8 mouse cellular contexts compared by ENCODE assay signal in the genomic region with DNA sequence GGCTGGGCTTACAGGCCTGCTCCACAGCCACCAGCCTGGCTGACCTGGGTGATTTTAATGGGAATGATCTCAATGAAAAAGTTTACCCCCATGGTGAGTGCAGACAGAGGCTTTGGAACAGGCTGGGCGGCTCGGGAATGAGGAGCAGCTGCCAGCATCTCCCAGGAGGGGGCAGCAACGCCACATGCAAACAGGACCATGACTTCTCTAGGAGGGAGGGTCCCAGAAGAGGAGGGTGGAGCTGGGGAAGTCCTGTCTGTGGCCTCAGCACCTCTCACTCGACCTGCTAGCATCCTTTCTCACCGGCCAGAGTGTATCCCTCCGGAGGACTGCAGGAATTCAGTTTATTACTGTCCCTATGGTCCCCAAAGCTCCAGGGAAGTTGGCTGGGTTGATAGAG.
A peak's percentile ranks its signal among the peaks of the same experiment; 100 is the strongest.
DNase-seq lines count a peak whose midpoint lies in the region; ATAC-seq lines count a peak whose summit lies in the region.

No protein-coding gene starts in this region.

- ATAC-seq in intestine, embryonic 16.5 days, result peak; percentile 81

- 2% methylated on average over 6 of the region's 6 CpGs for WGBS in intestine, embryonic 16.5 days

- no peak overlapping the region for H3K4me3 ChIP-seq in intestine, embryonic 16.5 days (ENCODE audit: low read length)

- DNase-seq in adipocyte (ENCODE audit: low spot score), result peak; percentile 87
- peak; percentile 88 for DNase-seq in embryo, embryonic 10 days (ENCODE audit: low spot score)
- DNase-seq in gastrocnemius, postnatal 36 days, result peak; percentile 78 to 83
- peak; percentile 84 to 87 for DNase-seq in left cerebral cortex, postnatal 25 days (ENCODE audit: low spot score in 2 of 2)
- peak; percentile 87 for DNase-seq in mesoderm, embryonic 11.5 days (ENCODE audit: low read depth, low spot score)
- peak; percentile 80 for DNase-seq in right cerebral cortex, postnatal 25 days
- peak; percentile 84 for DNase-seq in urinary bladder, postnatal 25 days (ENCODE audit: low spot score)

- no peak overlapping the region for H3K27ac ChIP-seq in intestine, embryonic 16.5 days (ENCODE audit: low read length)

- no peaks in the 10 kb centered on the region for H3K27me3 ChIP-seq in intestine, embryonic 16.5 days (replicated peaks; ENCODE audit: control insufficient read depth, insufficient read depth, low read length)

- H3K4me1 ChIP-seq in intestine, embryonic 16.5 days (ENCODE audit: control insufficient read depth, insufficient read depth, low read length), result no peaks in the 10 kb centered on the region

- H3K36me3 ChIP-seq in intestine, embryonic 16.5 days (ENCODE audit: control insufficient read depth, insufficient read depth, low read length), result no peaks in the 10 kb centered on the region

- H3K9ac ChIP-seq in intestine, embryonic 16.5 days (ENCODE audit: low read depth, low read length), result no peak overlapping the region

- no peaks in the 10 kb centered on the region for H3K9me3 ChIP-seq in intestine, embryonic 16.5 days (ENCODE audit: control insufficient read depth, low read length)

- intact Hi-C loops in gastrocnemius, postnatal 36 days (cut with DNase I), result loop anchor here (1.0 to 5.0 kb wide), 4 partner anchors 239 to 316 kb away; no protein-coding TSS in a partner anchor
- intact Hi-C loops in left cerebral cortex, postnatal 25 days (cut with DNase I), result loop anchor here (1.0 to 2.0 kb wide), 2 partner anchors 236 to 283 kb away; no protein-coding TSS in a partner anchor

- H3K4me2 ChIP-seq in intestine, embryonic 16.5 days (ENCODE audit: low read depth, low read length), result no peak overlapping the region
